Mouse (Mus musculus) forebrain, embryonic 14.5 days (tissue): ENCODE measurements around the gene Ankfn1. TPM values are rescaled to one million over a fixed set of nuclear protein-coding genes. Genes with fewer than 3 reads are reported as not detected.

Experiments
- ATAC-seq: fragments of 200-750 bp; cut with Nextera tagmentation; 2 replicates; pipeline ENCODE4 v1.8.0; 2017; ENCODE audit warnings: mild to moderate bottlenecking, moderate library complexity
- DNase-seq: peaks from one replicate; pipeline ENCODE4 v3.0.0-alpha.2; 2015; ENCODE audit warnings: low spot score
- H3K27ac ChIP-seq: fragments of 300-500 bp; sonication (generic); 2 replicates; pipeline ENCODE4 v1.5.1; 2014; ENCODE audit warnings: low read depth, mild to moderate bottlenecking, control low read depth, low read length, moderate library complexity
- H3K27me3 ChIP-seq: fragments of 300-500 bp; sonication (generic); replicated peaks from 2 replicates; pipeline ENCODE4 v1.6.1; 2014; ENCODE audit warnings: low read length, control low read depth, mixed read lengths; ENCODE audit not compliant: control insufficient read depth, insufficient read depth
- H3K36me3 ChIP-seq: fragments of 300-500 bp; sonication (generic); 2 replicates; pipeline ENCODE4 v1.6.1; 2014; ENCODE audit warnings: low read length, control low read depth; ENCODE audit not compliant: control insufficient read depth, insufficient read depth
- H3K4me1 ChIP-seq: fragments of 300-500 bp; sonication (generic); 2 replicates; pipeline ENCODE4 v1.6.1; 2014; ENCODE audit warnings: antibody characterized with exemption, low read length, control low read depth; ENCODE audit not compliant: control insufficient read depth, insufficient read depth
- H3K4me2 ChIP-seq: fragments of 300-500 bp; sonication (generic); 2 replicates; pipeline ENCODE4 v1.6.1; 2014; ENCODE audit warnings: mild to moderate bottlenecking, control low read depth, low read length
- H3K4me3 ChIP-seq: fragments of 300-500 bp; sonication (generic); 2 replicates; pipeline ENCODE4 v1.5.1; 2014; ENCODE audit warnings: low read depth, low read length, control low read depth
- H3K9ac ChIP-seq: fragments of 300-500 bp; sonication (generic); 2 replicates; pipeline ENCODE4 v1.6.1; 2014; ENCODE audit warnings: mild to moderate bottlenecking, low read length, control low read depth, moderate library complexity
- H3K9me3 ChIP-seq: fragments of 300-500 bp; sonication (generic); replicated peaks from 2 replicates; pipeline ENCODE4 v1.6.1; 2016; ENCODE audit warnings: low read length, control low read depth, mixed read lengths; ENCODE audit not compliant: control insufficient read depth
- WGBS: fragments of 180-500 bp; shearing (Covaris S2); extraction: QIAGEN DNeasy Blood & Tissue Kit; methylation state at CpG from one replicate; pipeline ENCODE4 v1.1.7; 2014; 5-methylcytosine and 5-hydroxymethylcytosine counted together
- polyA plus RNA-seq: library from polyadenylated mRNA; unstranded; fragments of >200 nt; fragmentation: Nextera tagmentation; extraction: Ambion mirVana; gene quantifications from 2 replicates; pipeline ENCODE4 v1.2.1, GENCODE M21; 2014

The Ankfn1 gene
- polyA plus RNA-seq, 1 experiment from 2014 or later: 2.4 TPM

DNA sequence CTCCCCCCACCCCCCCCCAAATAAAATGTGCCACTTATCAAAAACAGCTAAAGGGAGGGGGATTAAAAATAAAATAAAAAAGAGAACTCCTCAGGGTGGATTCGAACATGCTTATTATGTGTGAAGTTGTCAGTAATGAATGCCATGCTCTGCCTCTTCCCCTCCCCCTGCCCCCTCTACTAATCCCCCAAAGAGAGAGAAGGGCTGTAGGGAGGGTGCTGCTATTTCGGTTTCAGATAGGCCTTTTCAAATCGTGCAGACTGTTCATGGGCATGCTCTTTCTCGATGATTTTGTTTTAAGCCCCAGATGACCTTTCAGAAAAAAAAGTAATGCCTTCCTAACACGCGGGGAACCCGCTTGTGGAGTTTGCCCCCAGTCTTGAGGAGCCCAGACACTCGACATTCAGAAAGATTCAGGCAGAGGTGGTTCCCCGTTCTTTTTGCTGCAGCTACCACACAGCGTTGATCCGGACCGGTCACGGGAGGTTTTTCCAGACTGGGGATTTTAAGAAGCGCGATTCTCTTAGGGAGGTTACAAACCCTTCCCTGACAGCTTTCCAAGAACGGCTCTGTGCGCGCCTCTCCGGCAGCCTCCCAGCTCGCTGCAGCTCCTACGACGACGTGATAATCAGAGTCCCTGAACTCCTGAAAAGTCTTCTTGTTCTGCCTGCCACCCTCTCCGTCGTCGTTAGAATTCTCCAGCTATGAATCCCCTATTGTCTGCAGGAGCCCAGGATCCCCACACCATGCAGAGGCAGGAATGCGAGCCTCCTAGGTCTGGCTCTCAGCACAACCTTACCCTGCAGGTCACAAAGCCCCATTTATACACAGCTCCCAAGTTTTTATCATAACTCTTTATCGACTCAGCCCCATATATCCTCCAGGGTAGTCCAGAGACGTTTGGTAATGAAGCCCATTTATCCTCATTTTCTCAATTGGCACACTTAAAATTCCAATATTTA is 232.3 kb downstream of the Ankfn1 start:
- Histone ChIP-seq H3K27me3 (no peaks in the 10 kb centered on the region), H3K4me3 (0 out of 2 replicates have a peak overlapping the region, but pooled peaks have one; percentile 1), H3K9ac (peak overlapping the region; percentile 26; the same call in 1 of the 2 replicates), H3K4me1 (peaks cover 7% of the 10 kb centered on the region; the same call in 1 of the 2 replicates), H3K4me2 (peak overlapping the region; percentile 42), H3K36me3 (no peaks in the 10 kb centered on the region), H3K9me3 (peaks cover 4% of the 10 kb centered on the region; the same call in 1 of the 2 replicates), H3K27ac (no peak overlapping the region)
- 1% methylated on average over 29 of the region's 29 CpGs for WGBS
- peak; percentile 54 for DNase-seq
- ATAC-seq: peak; percentile 46

- 59% methylated on average over 8 of the region's 8 CpGs for WGBS
These were observed 239.1 kb downstream of the Ankfn1 start for GRCm38 (mm10) chr11:89538376-89538775.

DNA sequence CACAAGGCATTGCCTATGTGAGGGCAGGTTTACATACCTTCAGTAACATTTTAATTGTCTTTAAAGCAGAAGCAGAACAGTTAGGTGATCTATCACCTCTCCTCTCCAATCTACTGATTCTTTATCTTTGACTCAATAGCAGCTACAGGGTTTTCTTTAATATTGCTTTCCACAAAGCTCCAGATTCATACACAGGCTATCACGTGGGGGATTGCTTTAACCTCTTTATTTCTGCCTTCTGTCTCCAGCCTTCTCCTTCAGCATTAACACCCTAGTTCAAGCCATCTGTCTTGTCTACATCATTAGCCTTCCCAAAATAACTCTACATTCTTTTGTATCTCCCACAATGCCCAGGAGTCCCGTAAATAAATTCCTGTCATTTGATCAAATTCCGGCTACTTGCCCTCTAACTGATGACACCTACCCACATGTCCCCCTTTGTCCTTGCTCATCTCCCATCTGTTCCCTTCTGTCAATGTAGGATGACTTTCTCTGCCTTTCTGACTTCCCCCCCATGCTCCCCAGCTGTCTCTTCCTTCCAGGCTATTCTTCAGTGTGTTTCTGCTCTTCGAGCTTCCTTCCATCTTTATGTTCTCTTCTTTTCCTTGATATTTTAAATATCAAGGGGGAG is 249.5 kb downstream of the Ankfn1 start:
- no peaks in the 10 kb centered on the region for H3K9me3 ChIP-seq
- no peaks in the 10 kb centered on the region for H3K27me3 ChIP-seq
- no peak for DNase-seq
- no peak for ATAC-seq
- 74% methylated on average over 4 of the region's 4 CpGs for WGBS
- no peaks in the 10 kb centered on the region for H3K4me1 ChIP-seq
- no peak overlapping the region for H3K4me3 ChIP-seq
- H3K36me3 ChIP-seq: no peaks in the 10 kb centered on the region
- no peak overlapping the region for H3K4me2 ChIP-seq
- H3K9ac ChIP-seq: no peak overlapping the region
- no peak overlapping the region for H3K27ac ChIP-seq

More at GRCm38 (mm10) chr11:89538376-89538775, 239.1 kb downstream of the Ankfn1 start:
- Histone ChIP-seq H3K4me1 (no peaks in the 10 kb centered on the region), H3K27me3 (no peaks in the 10 kb centered on the region), H3K9ac (no peak overlapping the region), H3K9me3 (peaks cover 4% of the 10 kb centered on the region; the same call in 1 of the 2 replicates), H3K27ac (no peak overlapping the region), H3K4me3 (no peak overlapping the region), H3K36me3 (no peaks in the 10 kb centered on the region), H3K4me2 (no peak overlapping the region)
- no peak for DNase-seq
- no peak for ATAC-seq

- DNase-seq: no peak
- Histone ChIP-seq H3K9ac (no peak overlapping the region), H3K27ac (no peak overlapping the region), H3K4me3 (no peak overlapping the region), H3K4me2 (no peak overlapping the region), H3K4me1 (peaks cover 3% of the 10 kb centered on the region; the same call in 1 of the 2 replicates), H3K36me3 (no peaks in the 10 kb centered on the region), H3K9me3 (no peaks in the 10 kb centered on the region), H3K27me3 (no peaks in the 10 kb centered on the region)
- WGBS: 33% methylated on average over 9 of the region's 9 CpGs
- no peak for ATAC-seq
These were observed 262.0 kb downstream of the Ankfn1 start for GRCm38 (mm10) chr11:89515501-89515901.

DNA sequence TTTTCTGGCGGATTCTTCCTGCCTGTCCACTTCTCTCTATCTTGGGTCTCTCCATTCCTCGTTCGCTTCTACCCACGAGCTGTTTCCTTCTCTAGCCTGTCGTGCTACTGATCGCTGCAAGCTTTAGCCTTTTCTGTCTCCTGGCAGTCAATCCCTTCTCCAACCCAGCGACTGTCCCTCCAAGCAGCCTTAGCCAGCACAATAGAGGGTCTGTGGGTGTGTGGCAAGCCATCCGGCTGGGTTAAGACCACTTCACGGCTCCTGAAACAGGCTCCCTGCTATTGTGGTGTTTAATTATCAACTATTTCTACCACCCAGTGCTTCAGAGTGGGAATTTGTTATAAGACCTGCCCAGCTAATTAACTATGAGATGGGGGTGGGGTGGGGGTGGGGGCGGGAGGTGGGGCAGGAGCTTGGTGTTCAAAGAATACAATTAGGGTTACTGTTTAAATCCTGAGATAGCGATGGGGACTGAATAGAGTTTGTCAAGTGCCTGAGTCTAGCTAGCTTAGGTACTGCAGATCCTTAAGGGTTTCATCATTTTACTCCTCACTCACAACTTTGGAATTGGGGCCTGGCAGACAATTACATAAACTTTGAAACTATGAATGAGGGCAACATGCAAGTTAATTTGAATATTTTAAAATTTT is 268.7 kb downstream of the Ankfn1 start:
- 2% methylated on average over 11 of the region's 11 CpGs for WGBS
- H3K4me1 ChIP-seq: peaks cover 22% of the 10 kb centered on the region
- H3K9me3 ChIP-seq: no peaks in the 10 kb centered on the region
- no peaks in the 10 kb centered on the region for H3K27me3 ChIP-seq
- H3K9ac ChIP-seq: no peak overlapping the region
- DNase-seq (peak; percentile 55), ATAC-seq (peak; percentile 73)
- H3K4me3 ChIP-seq: no peak overlapping the region
- no peaks in the 10 kb centered on the region for H3K36me3 ChIP-seq
- 0 out of 2 replicates have a peak overlapping the region, but pooled peaks have one; percentile 6 for H3K27ac ChIP-seq
- H3K4me2 ChIP-seq: peak overlapping the region; percentile 17; the same call in 1 of the 2 replicates

GRCm38 (mm10) chr11:89506595-89507245 is 270.7 kb downstream of the Ankfn1 start:
- WGBS: 19% methylated on average over 11 of the region's 11 CpGs
- no peaks in the 10 kb centered on the region for H3K27me3 ChIP-seq
- H3K36me3 ChIP-seq: no peaks in the 10 kb centered on the region
- peak; percentile 54 for ATAC-seq
- H3K4me1 ChIP-seq: peaks cover 28% of the 10 kb centered on the region
- no peak overlapping the region for H3K4me3 ChIP-seq
- H3K9ac ChIP-seq: no peak overlapping the region
- H3K9me3 ChIP-seq: no peaks in the 10 kb centered on the region
- DNase-seq: peak; percentile 70
- H3K27ac ChIP-seq: no peak overlapping the region
- peak overlapping the region; percentile 7; the same call in 1 of the 2 replicates for H3K4me2 ChIP-seq

DNA sequence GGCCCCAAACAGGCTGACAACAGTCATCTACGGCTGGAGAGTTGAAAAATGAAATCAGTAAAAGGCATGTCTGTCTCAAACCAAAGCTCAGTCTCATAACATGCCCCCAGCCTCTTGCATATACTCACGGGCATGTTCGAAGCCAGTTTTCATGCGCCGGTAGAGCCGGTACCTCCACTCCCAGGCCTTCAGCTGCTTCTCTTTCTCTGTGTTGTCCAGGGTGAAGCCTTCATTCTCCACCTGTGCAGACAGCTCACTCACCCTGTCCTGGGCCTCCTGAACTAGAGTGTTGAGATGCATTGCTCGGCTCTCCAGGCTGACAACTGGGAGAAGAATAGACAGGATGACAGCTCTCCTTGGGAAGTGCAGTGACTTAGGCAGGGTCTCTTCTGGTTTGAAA is 272.4 kb downstream of the Ankfn1 start:
- Histone ChIP-seq H3K36me3 (no peaks in the 10 kb centered on the region), H3K4me2 (no peak overlapping the region), H3K4me1 (peaks cover 29% of the 10 kb centered on the region), H3K27ac (no peak overlapping the region), H3K9ac (no peak overlapping the region), H3K9me3 (no peaks in the 10 kb centered on the region), H3K4me3 (no peak overlapping the region), H3K27me3 (no peaks in the 10 kb centered on the region)
- DNase-seq (no peak), ATAC-seq (no peak)
- WGBS: 88% methylated on average over 7 of the region's 7 CpGs

GRCm38 (mm10) chr11:89501796-89502195 is 275.7 kb downstream of the Ankfn1 start:
- no peaks in the 10 kb centered on the region for H3K27me3 ChIP-seq
- no peak overlapping the region for H3K9ac ChIP-seq
- no peak overlapping the region for H3K4me3 ChIP-seq
- WGBS: 4% methylated on average over 7 of the region's 7 CpGs
- H3K36me3 ChIP-seq: no peaks in the 10 kb centered on the region
- no peaks in the 10 kb centered on the region for H3K9me3 ChIP-seq
- peaks cover 11% of the 10 kb centered on the region for H3K4me1 ChIP-seq
- peak overlapping the region; percentile 30 for H3K4me2 ChIP-seq
- no peak overlapping the region for H3K27ac ChIP-seq
- ATAC-seq (no peak), DNase-seq (no peak)
